Mouse (Mus musculus) heart, embryonic 16.5 days (tissue): ENCODE results near the gene Lck. TPM values are rescaled to one million over a fixed set of nuclear protein-coding genes. Genes with fewer than 3 reads are reported as not detected.
A peak's percentile ranks its signal among the peaks of the same experiment; 100 is the strongest.

ENCODE experiments used
- ATAC-seq: fragments of 200-750 bp; cut with Nextera tagmentation; replicated peaks from 2 replicates; pipeline ENCODE4 v1.8.0; 2017; ENCODE audit warnings: moderate number of reproducible peaks; ENCODE audit not compliant: insufficient read depth, low FRiP score; ENCODE audit errors: extremely low read depth
- H3K27ac ChIP-seq: fragments of 300-500 bp; sonication (generic); 2 replicates; pipeline ENCODE4 v1.5.1; 2014; ENCODE audit warnings: mild to moderate bottlenecking, low read length, control low read depth, moderate library complexity
- H3K27me3 ChIP-seq: fragments of 300-500 bp; sonication (generic); 2 replicates; pipeline ENCODE4 v1.6.1; 2014; ENCODE audit warnings: low read length, mixed read lengths; ENCODE audit not compliant: control insufficient read depth, insufficient read depth
- H3K36me3 ChIP-seq: fragments of 300-500 bp; sonication (generic); 2 replicates; pipeline ENCODE4 v1.6.1; 2014; ENCODE audit not compliant: control insufficient read depth, insufficient read depth
- H3K4me1 ChIP-seq: fragments of 300-500 bp; sonication (generic); 2 replicates; pipeline ENCODE4 v1.6.1; 2014; ENCODE audit warnings: low read length, mixed read lengths; ENCODE audit not compliant: control insufficient read depth, insufficient read depth
- H3K4me2 ChIP-seq: fragments of 300-500 bp; sonication (generic); 2 replicates; pipeline ENCODE4 v1.6.1; 2014; ENCODE audit warnings: low read depth, mild to moderate bottlenecking, control low read depth, low read length
- H3K4me3 ChIP-seq: fragments of 300-500 bp; sonication (generic); 2 replicates; pipeline ENCODE4 v1.5.1; 2014; ENCODE audit warnings: mild to moderate bottlenecking, control low read depth, low read length
- H3K9ac ChIP-seq: fragments of 300-500 bp; sonication (generic); 2 replicates; pipeline ENCODE4 v1.6.1; 2014; ENCODE audit warnings: low read length, control low read depth
- H3K9me3 ChIP-seq: fragments of 300-500 bp; sonication (generic); replicated peaks from 2 replicates; pipeline ENCODE4 v1.6.1; 2016; ENCODE audit warnings: low read length; ENCODE audit not compliant: control insufficient read depth
- WGBS: fragments of 180-500 bp; shearing (Covaris S2); extraction: QIAGEN DNeasy Blood & Tissue Kit; methylation state at CpG from one replicate; pipeline ENCODE4 v1.1.7; 2014; 5-methylcytosine and 5-hydroxymethylcytosine counted together
- polyA plus RNA-seq: library from polyadenylated mRNA; unstranded; fragments of >200 nt; fragmentation: Nextera tagmentation; extraction: Ambion mirVana; gene quantifications from 2 replicates; pipeline ENCODE4 v1.2.1, GENCODE M21; 2015

Gene Lck
- polyA plus RNA-seq, 1 experiment from 2014 or later, result 121 TPM

DNA sequence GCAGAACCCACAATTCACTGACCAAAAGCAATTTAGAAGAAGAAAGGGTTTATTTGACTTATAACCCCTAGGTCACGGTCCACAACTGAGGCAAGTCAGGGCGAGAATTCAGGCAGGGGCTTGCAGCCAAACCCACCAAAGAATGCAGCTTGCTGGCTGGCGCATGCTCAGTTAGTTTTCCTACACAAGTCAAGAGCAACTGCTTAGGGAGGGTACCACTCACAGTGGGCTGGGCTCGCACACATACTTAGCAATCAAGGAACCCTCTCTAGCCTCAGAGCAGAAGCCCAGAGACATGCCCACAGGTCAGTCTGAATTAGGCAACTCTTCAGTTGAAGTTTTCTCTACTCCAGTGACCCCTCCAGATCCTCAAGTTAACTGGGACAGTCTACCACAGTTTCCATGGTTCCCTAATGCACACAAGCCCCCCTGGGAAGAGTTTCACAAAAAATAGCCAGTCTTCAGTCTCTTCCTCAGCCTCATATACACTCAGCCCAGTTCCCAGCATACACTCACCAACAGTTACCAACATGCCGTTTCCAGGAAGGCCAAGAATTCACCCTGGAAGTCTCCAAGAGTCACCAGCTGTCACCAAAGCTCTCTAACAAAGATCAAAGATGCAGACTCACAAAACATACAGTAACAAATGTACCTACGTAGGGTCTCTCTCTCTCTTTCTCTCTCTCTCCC lies 62.6 kb downstream of the Lck start:
- Histone ChIP-seq H3K27ac (no peak overlapping the region), H3K4me2 (no peak overlapping the region), H3K9ac (no peak overlapping the region), H3K36me3 (no peaks in the 10 kb centered on the region; the same call in 1 of the 2 replicates), H3K4me1 (peaks cover 39% of the 10 kb centered on the region), H3K9me3 (no peaks in the 10 kb centered on the region), H3K27me3 (no peaks in the 10 kb centered on the region), H3K4me3 (no peak overlapping the region)
- ATAC-seq, result no peak
- WGBS, result 64% methylated on average over 6 of the region's 6 CpGs

DNA sequence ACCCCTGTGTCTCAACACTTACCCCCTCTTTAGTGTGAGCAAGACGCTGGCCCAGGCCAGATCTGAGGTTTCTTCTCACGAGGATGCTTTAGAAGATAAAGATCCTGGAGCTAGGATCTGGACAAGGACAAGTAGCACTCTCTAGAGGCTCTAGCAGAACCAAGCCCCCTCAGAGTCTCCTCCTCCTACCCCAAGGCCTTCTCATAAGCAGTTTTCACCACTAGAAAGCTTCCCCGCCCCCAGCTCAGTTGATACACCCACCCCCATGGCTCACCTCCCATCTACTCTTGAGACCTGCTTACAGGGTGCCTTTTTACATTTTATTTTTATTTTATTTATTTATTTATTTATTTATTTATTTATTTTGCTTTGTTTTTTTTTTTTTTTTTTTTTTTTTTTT lies 63.8 kb downstream of the Lck start:
- no peak overlapping the region for H3K9ac ChIP-seq
- no peak overlapping the region for H3K4me2 ChIP-seq
- no peaks in the 10 kb centered on the region for H3K36me3 ChIP-seq
- peaks cover 28% of the 10 kb centered on the region for H3K4me1 ChIP-seq
- H3K9me3 ChIP-seq, result no peaks in the 10 kb centered on the region
- H3K27me3 ChIP-seq, result no peaks in the 10 kb centered on the region
- no peak overlapping the region for H3K4me3 ChIP-seq
- H3K27ac ChIP-seq, result no peak overlapping the region
- no peak for ATAC-seq
- 77% methylated on average over 3 of the region's 3 CpGs for WGBS

- H3K4me2 ChIP-seq, result no peak overlapping the region
- ATAC-seq, result no peak
- H3K36me3 ChIP-seq, result no peaks in the 10 kb centered on the region
- H3K9ac ChIP-seq, result peak overlapping the region; percentile 2; the same call in 1 of the 2 replicates
- WGBS, result 58% methylated on average over 15 of the region's 15 CpGs
- H3K4me1 ChIP-seq, result peaks cover 34% of the 10 kb centered on the region
- no peak overlapping the region for H3K4me3 ChIP-seq
- no peak overlapping the region for H3K27ac ChIP-seq
- H3K27me3 ChIP-seq, result no peaks in the 10 kb centered on the region
- no peaks in the 10 kb centered on the region for H3K9me3 ChIP-seq
Observed at GRCm38 (mm10) chr4:129508834-129509600, 64.4 kb downstream of the Lck start.

DNA sequence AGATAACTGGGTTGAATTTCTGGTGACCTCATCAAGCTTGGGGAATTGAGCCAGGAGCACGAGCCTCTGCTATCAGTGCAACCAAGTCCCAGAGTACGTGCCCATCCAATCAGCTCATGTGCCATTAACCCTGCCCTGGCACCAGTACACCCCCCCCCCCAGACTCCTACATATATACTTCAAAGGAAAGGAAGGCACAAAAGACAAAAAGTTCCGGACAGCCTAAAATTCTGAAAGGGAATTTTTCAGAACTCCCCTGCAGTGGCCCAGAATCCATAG lies 65.3 kb downstream of the Lck start:
- Histone ChIP-seq H3K9me3 (no peaks in the 10 kb centered on the region), H3K4me2 (peak overlapping the region; percentile 31), H3K4me1 (peaks cover 41% of the 10 kb centered on the region), H3K27me3 (no peaks in the 10 kb centered on the region), H3K27ac (peak overlapping the region; percentile 38; the same call in 1 of the 2 replicates), H3K4me3 (no peak overlapping the region), H3K9ac (peak overlapping the region; percentile 23; the same call in 1 of the 2 replicates), H3K36me3 (no peaks in the 10 kb centered on the region)
- 31% methylated on average over 3 of the region's 3 CpGs for WGBS
- ATAC-seq, result peak; percentile 82

DNA sequence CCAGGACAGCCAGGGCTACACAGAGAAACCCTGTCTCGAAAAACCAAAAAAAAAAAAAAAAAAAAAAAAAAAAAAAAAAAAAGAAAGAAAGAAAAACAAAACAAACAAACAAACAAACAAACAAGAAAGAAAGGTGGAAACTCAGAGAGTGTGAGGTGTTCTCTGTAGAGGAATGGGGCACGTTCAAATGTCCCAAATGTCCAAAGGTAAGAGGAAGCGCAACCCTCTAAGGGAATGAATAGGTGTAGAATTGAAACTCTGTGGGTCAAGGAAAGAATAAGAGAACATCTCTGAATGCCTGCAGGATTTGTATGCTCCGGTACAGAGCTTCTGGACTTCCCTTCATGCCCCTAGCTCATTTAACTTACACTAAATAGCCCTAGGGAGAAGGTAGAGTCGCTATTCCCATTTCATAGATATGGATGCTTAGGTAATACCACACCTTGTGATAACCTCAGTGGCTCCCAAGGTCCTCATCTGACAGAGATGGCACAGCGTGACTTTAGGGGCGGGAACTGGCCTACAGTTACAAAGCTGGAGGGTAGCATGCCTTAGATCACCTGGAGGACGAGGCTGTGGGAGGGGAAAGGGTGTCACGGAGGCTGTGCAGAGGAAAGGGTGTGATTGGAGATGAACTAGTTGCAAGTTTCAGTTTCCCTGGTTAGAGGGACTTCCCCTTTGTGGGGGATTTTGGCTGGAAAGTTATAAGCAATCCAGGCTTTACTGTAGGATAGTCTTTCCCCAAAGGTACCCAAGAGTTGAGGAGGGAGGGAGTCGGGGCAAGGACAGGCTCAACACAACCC lies 65.8 kb downstream of the Lck start:
- Histone ChIP-seq H3K27me3 (no peaks in the 10 kb centered on the region), H3K9me3 (no peaks in the 10 kb centered on the region), H3K4me3 (no peak overlapping the region), H3K27ac (peak overlapping the region; percentile 38), H3K4me1 (peaks cover 42% of the 10 kb centered on the region), H3K36me3 (no peaks in the 10 kb centered on the region), H3K9ac (0 out of 2 replicates have a peak overlapping the region, but pooled peaks have one; percentile 16), H3K4me2 (peak overlapping the region; percentile 31)
- ATAC-seq, result no peak; the same call in 1 of the 2 replicates
- 48% methylated on average over 9 of the region's 10 CpGs for WGBS

DNA sequence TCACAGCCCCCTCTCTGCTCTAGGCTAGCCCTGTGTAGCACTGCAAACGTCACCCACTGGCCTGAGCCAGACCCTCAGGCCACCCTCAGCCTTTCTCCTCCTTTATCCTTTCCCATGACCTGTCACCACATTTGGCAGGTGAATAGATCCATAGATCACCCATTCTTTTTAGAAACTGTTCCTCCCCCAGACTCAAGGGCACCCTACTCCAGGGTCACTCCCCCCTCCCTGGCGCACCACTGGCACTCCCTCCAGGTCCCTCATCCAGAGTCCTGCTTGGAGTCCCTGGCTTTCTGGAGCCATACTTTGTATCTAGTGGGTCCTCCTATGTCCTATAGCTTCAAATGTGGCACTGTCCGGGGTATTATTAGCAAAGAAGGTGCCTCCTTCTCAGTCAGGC lies 67.9 kb downstream of the Lck start:
- no peak for ATAC-seq
- no peak overlapping the region for H3K9ac ChIP-seq
- H3K27me3 ChIP-seq, result no peaks in the 10 kb centered on the region
- H3K27ac ChIP-seq, result no peak overlapping the region
- 88% methylated on average over 3 of the region's 3 CpGs for WGBS
- no peak overlapping the region for H3K4me3 ChIP-seq
- no peaks in the 10 kb centered on the region for H3K9me3 ChIP-seq
- H3K4me1 ChIP-seq, result peaks cover 53% of the 10 kb centered on the region
- no peak overlapping the region for H3K4me2 ChIP-seq
- H3K36me3 ChIP-seq, result no peaks in the 10 kb centered on the region

GRCm38 (mm10) chr4:129502901-129503444 lies 70.5 kb downstream of the Lck start:
- peaks cover 42% of the 10 kb centered on the region for H3K4me1 ChIP-seq
- no peaks in the 10 kb centered on the region for H3K27me3 ChIP-seq
- H3K4me3 ChIP-seq, result no peak overlapping the region
- H3K4me2 ChIP-seq, result no peak overlapping the region
- H3K36me3 ChIP-seq, result no peaks in the 10 kb centered on the region
- H3K27ac ChIP-seq, result peak overlapping the region; percentile 36; the same call in 1 of the 2 replicates
- 56% methylated on average over 11 of the region's 11 CpGs for WGBS
- no peak overlapping the region for H3K9ac ChIP-seq
- ATAC-seq, result no peak
- H3K9me3 ChIP-seq, result no peaks in the 10 kb centered on the region

GRCm38 (mm10) chr4:129502327-129502888 lies 71.0 kb downstream of the Lck start:
- Histone ChIP-seq H3K27me3 (no peaks in the 10 kb centered on the region), H3K4me2 (no peak overlapping the region), H3K9ac (no peak overlapping the region), H3K4me3 (no peak overlapping the region), H3K4me1 (peaks cover 36% of the 10 kb centered on the region), H3K27ac (peak overlapping the region; percentile 36), H3K9me3 (no peaks in the 10 kb centered on the region), H3K36me3 (no peaks in the 10 kb centered on the region)
- 42% methylated on average over 9 of the region's 9 CpGs for WGBS
- ATAC-seq, result no peak
